Mouse (Mus musculus) thymus, adult 2 months (tissue): ENCODE measurements around the gene Vipr2.

Experiments
- CTCF ChIP-seq: fragments of 200-500 bp; IDR thresholded peaks from 2 replicates; pipeline ENCODE4 v1.5.1; 2012; ENCODE audit warnings: mild to moderate bottlenecking, control low read depth, low read length, moderate library complexity, borderline replicate concordance; ENCODE audit not compliant: control insufficient read depth, poor library complexity, insufficient read depth; ENCODE audit errors: extremely low read depth
- POLR2A ChIP-seq: fragments of 200-500 bp; IDR thresholded peaks from 2 replicates; pipeline ENCODE4 v1.6.1; 2012; ENCODE audit warnings: mild to moderate bottlenecking, low read length, control low read depth, moderate library complexity; ENCODE audit not compliant: control insufficient read depth, poor library complexity, insufficient read depth; ENCODE audit errors: extremely low read depth

DNA sequence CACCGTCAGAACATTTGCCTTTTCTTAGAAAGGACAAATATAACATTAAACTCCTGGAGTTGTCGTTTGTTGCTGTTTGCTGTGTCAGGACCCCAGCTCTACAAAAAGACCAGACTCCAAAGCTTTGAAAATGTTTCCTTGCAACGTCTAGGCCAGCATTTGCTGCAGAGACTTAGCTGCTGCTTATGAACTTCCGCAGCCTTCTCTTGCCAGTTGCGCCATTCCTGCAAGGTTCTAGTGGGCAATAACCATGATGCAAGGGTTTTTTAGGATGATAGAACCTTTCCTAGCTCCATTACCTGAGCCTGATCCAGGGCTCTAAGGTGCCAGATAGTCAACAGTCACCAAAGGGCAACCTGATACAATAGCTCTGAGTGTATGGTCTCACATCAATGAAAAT is 38.9 kb downstream of the Vipr2 start:
- no peak for TF ChIP-seq CTCF
- no peak for TF ChIP-seq POLR2A
